Mouse (Mus musculus): ENCODE data around the gene Arap2.

Gene Arap2

DNA sequence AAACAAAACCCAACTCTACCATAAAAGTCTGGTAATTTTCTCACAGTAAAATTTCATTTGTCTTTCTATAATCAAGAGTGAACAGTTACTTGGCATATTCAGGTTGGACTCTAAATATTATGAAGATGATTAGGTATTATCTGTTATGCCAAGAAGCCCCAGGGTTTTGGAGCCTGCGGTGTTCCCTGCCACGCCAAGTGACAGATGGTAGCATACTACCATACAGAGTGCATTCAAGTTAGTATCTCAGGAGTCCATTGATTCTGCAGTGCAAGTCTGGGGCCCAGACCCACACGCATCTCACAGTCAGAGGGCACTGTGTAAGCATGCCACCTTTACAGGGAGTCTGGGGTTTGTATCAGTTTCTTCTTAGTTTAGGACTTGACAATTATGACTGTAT, 129.6 kb downstream of the Arap2 start:
- no peak for DNase-seq (ENCODE audit: low spot score in 2 of 2)

DNA sequence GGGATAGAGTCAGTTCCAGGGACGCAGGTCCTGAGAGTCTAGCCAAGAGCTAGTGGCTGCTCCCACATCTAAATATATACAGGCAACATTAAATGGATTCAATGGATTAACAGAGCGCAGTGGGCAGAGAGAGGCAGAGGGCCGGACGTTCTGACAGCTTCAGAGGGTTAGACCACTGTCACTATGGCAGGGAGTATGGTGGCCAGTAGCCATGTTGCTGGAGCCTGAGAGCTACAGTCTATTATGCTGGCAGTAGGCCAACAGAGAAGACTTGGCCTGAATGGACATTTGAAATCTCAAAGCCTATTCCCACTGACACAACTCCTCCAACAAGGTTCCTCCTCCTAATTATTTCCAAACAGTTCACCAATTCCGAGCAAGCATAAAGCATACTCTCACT, 137.1 kb downstream of the Arap2 start:
- no peak for DNase-seq (ENCODE audit: low spot score in 2 of 2)

- no peak for DNase-seq (ENCODE audit: low spot score in 2 of 2)
Observed at GRCm38 (mm10) chr5:62622848-62623479, 143.0 kb downstream of the Arap2 start.

DNA sequence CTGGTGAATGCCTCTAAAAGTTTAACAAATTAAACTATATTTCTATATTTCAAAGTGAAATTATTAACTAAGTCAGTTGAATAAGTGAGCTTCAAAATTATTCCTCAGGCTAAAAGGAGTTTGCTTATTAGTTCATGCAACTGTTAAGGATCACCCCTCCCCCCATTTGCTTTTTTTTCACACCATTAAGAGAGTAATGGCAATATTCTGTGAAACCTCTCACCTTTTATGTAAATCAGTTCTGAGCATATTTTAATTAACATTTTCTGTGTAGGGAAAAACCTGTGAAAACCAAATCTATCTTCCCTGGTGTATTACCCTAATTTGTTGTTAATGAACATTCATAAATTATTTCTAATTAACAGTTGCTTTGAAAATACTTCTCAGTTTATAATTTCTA, 147.7 kb downstream of the Arap2 start:
- no peak for DNase-seq (ENCODE audit: low spot score in 2 of 2)

- DNase-seq (ENCODE audit: low spot score in 2 of 2), result no peak
Observed at GRCm38 (mm10) chr5:62611990-62612389, 154.0 kb downstream of the Arap2 start.

DNA sequence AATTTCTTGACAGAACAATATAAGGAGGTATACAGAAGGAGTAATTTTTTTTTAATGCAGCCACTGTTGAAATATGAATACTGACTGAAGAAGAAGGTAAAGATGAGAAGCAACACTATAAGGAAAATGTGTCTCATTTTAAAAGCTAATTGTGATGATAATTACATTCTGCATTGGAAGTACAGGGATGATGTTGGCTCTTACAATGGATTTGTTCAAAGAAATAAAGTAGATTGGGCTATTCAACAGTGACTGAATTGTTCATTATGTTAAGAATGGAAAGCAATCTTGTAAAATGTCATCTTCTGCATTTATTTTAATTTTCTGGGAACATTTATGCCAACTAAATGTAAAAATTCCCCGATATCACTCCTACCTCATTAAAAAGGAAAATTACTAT, 178.6 kb downstream of the Arap2 start:
- no peak for DNase-seq (ENCODE audit: low spot score in 2 of 2)

DNA sequence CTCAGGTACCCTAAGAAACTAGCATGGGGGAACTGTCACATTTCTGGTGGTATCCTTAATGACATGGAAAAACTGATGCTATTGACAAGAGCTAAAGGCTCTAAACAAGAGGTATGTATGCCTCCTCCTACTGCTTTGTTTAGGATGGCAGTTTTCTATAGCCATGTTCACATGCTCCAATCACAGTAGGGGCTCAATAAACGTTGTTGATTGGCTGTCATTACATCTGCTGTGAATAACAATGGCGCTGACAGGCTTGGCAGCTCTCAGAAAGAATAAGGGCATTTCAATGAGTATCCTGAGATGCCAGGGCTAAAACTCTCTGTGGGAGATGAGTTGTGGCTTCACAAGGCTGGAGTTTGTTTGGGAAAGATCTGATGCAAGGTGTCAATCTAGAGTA, 183.3 kb downstream of the Arap2 start:
- no peak for DNase-seq (ENCODE audit: low spot score in 2 of 2)

DNA sequence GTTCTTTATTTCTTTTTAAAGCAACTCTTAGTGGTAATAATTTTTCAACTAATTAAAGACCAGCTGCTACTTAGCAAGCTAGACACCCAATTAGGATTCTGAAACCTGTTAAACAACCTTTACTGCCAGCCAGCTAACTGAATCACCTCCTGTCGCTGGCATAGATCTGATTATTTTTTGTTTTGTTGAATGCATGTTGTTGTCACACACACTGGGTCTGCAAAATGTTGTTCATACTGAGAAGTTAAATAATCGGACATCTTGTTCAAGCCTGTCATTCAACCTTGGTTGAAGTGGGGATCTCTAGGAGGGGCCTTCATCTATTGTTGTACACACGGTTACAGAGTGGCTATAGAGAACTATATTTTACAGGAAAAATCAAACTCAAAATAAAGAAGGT, 184.3 kb downstream of the Arap2 start:
- no peak for DNase-seq (ENCODE audit: low spot score in 2 of 2)

DNA sequence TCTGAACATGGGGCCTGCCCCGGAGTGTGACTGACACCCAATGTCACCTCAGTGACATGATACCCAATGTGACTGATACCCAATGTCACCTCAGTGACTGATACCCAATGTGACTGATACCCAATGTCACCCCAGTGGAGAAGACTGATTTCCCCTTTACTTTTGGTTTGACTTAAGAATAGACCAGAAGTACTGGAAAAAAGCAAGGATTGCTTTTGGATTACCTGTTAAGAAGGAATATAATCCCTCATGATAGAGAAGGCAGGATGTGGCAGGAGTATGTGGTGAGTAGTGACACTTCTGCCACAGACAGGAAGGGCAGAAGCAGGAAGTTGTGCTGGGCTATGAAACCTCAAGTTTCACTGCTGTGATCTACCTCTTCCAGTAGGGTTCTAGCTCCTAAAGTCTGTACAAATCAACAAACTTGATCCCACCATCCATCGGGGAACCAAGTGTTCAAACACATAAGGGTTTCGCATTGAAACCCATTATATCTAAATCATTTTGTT, 191.6 kb downstream of the Arap2 start:
- DNase-seq (ENCODE audit: low spot score in 2 of 2), result no peak

Data from urinary bladder, adult 18-20 months (tissue).